Mouse (Mus musculus) granulocyte monocyte progenitor cell, adult 5-6 weeks (primary cell): ENCODE measurements around the gene Ifit3. TPM values are rescaled to one million over a fixed set of nuclear protein-coding genes. Genes with fewer than 3 reads are reported as not detected.
"Not testable (repeated sequence)": the region's sequence is repeated elsewhere in the genome, so short reads cannot be mapped to it uniquely, and the experiment has no call there.

Experiments
- ATAC-seq: replicated peaks from 2 replicates; pipeline ENCODE4 v1.8.0; 2016; ENCODE audit warnings: mild to moderate bottlenecking, moderate TSS enrichment, inconsistent platforms; ENCODE audit not compliant: poor library complexity, severe bottlenecking
- total RNA-seq, 2 experiments: library from RNA; stranded (forward) in 1 of 2; stranded (reverse) in 1 of 2; fragments of 200-712, 200-1000 nt in 1 of 2; fragments of >200 nt in 1 of 2; fragmentation: Nextera tagmentation in 1 of 2; gene quantifications; 2 replicates each; pipeline ENCODE4 v1.2.3; 2014 to 2017

Ifit3 gene
- total RNA-seq, 2 experiments from 2014 or later: 3.5 TPM; not detected in 1

- not testable (repeated sequence) for ATAC-seq
Observed at GRCm38 (mm10) chr19:34587898-34588692, 4.8 kb downstream of the Ifit3 start.

GRCm38 (mm10) chr19:34588959-34589358 is 5.6 kb downstream of the Ifit3 start:
- ATAC-seq: no peak

- ATAC-seq: no peak
Observed at GRCm38 (mm10) chr19:34593456-34593855, 10.1 kb downstream of the Ifit3 start.

- ATAC-seq: not testable (repeated sequence)
Observed at GRCm38 (mm10) chr19:34594523-34594922, 11.2 kb downstream of the Ifit3 start.

- peak; percentile 36; the same call in 1 of the 2 replicates for ATAC-seq
Observed at GRCm38 (mm10) chr19:34596811-34597210, 13.5 kb downstream of the Ifit3 start.

GRCm38 (mm10) chr19:34598341-34598740 is 15.0 kb downstream of the Ifit3 start:
- ATAC-seq: no peak

- peak; percentile 70 for ATAC-seq
Observed at GRCm38 (mm10) chr19:34599250-34599649, 15.9 kb downstream of the Ifit3 start.

GRCm38 (mm10) chr19:34601888-34602287 is 18.6 kb downstream of the Ifit3 start, which contains the start of gene Ifit1bl1:
Ifit1bl1 (minus strand) TSS chr19:34601956.
- peak; percentile 69 for ATAC-seq

GRCm38 (mm10) chr19:34605472-34605871 is 22.1 kb downstream of the Ifit3 start:
- no peak for ATAC-seq

GRCm38 (mm10) chr19:34607237-34608051 is 24.1 kb downstream of the Ifit3 start, which contains the start of gene Ifit3b:
Ifit3b (plus strand) TSS chr19:34607970.
- ATAC-seq: peak; percentile 86

GRCm38 (mm10) chr19:34610118-34610517 is 26.8 kb downstream of the Ifit3 start:
- not testable (repeated sequence) for ATAC-seq

- ATAC-seq: not testable (repeated sequence)
Observed at GRCm38 (mm10) chr19:34612243-34613001, 29.1 kb downstream of the Ifit3 start.

GRCm38 (mm10) chr19:34620871-34621270 is 37.5 kb downstream of the Ifit3 start:
- ATAC-seq: no peak

- ATAC-seq: no peak
Observed at GRCm38 (mm10) chr19:34623781-34624180, 40.5 kb downstream of the Ifit3 start.

- ATAC-seq: peak; percentile 92
Observed at GRCm38 (mm10) chr19:34624663-34625062, 41.3 kb downstream of the Ifit3 start.

- ATAC-seq: no peak
Observed at GRCm38 (mm10) chr19:34627496-34627895, 44.2 kb downstream of the Ifit3 start.

- no peak for ATAC-seq
Observed at GRCm38 (mm10) chr19:34631487-34631886, 48.2 kb downstream of the Ifit3 start.

GRCm38 (mm10) chr19:34633484-34633883 is 50.2 kb downstream of the Ifit3 start:
- peak; percentile 95 for ATAC-seq

- peak; percentile 75 for ATAC-seq
Observed at GRCm38 (mm10) chr19:34636933-34637557, 53.7 kb downstream of the Ifit3 start.
